Mouse (Mus musculus) kidney, adult 11 months (tissue): Measurements from ENCODE around the gene Mast4.

ENCODE experiments used
- DNase-seq: peaks from one replicate; pipeline ENCODE4 v3.0.0; 2022

The Mast4 gene

GRCm38 (mm10) chr13:102958273-102959270, 375.7 kb downstream of the Mast4 start:
- DNase-seq: no peak

GRCm38 (mm10) chr13:102957508-102958272, 376.6 kb downstream of the Mast4 start:
- no peak for DNase-seq

GRCm38 (mm10) chr13:102955506-102955905, 378.8 kb downstream of the Mast4 start:
- DNase-seq: no peak

- peak; percentile 8 for DNase-seq
Measured at GRCm38 (mm10) chr13:102949756-102950155, 384.5 kb downstream of the Mast4 start.

GRCm38 (mm10) chr13:102948966-102949365, 385.3 kb downstream of the Mast4 start:
- DNase-seq: no peak

- DNase-seq: no peak
Measured at GRCm38 (mm10) chr13:102947546-102947945, 386.8 kb downstream of the Mast4 start.

- no peak for DNase-seq
Measured at GRCm38 (mm10) chr13:102946024-102946821, 388.1 kb downstream of the Mast4 start.

- no peak for DNase-seq
Measured at GRCm38 (mm10) chr13:102945450-102945849, 388.8 kb downstream of the Mast4 start.

GRCm38 (mm10) chr13:102944516-102944915, 389.8 kb downstream of the Mast4 start:
- peak; percentile 21 for DNase-seq

GRCm38 (mm10) chr13:102942557-102942956, 391.7 kb downstream of the Mast4 start:
- DNase-seq: no peak

GRCm38 (mm10) chr13:102940476-102940875, 393.8 kb downstream of the Mast4 start:
- DNase-seq: no peak

GRCm38 (mm10) chr13:102936233-102936632, 398.1 kb downstream of the Mast4 start:
- DNase-seq: no peak

GRCm38 (mm10) chr13:102935788-102936187, 398.5 kb downstream of the Mast4 start:
- DNase-seq: no peak

GRCm38 (mm10) chr13:102933702-102934101, 400.6 kb downstream of the Mast4 start:
- no peak for DNase-seq

- no peak for DNase-seq
Measured at GRCm38 (mm10) chr13:102932434-102932833, 401.9 kb downstream of the Mast4 start.

GRCm38 (mm10) chr13:102931951-102932350, 402.3 kb downstream of the Mast4 start:
- DNase-seq: no peak

GRCm38 (mm10) chr13:102925844-102926598, 408.3 kb downstream of the Mast4 start:
- peak; percentile 50 for DNase-seq

- no peak for DNase-seq
Measured at GRCm38 (mm10) chr13:102919741-102920140, 414.6 kb downstream of the Mast4 start.

- no peak for DNase-seq
Measured at GRCm38 (mm10) chr13:102918616-102919015, 415.7 kb downstream of the Mast4 start.

- no peak for DNase-seq
Measured at GRCm38 (mm10) chr13:102915341-102915740, 419.0 kb downstream of the Mast4 start.

- no peak for DNase-seq
Measured at GRCm38 (mm10) chr13:102914800-102915199, 419.5 kb downstream of the Mast4 start.

GRCm38 (mm10) chr13:102913919-102914318, 420.4 kb downstream of the Mast4 start:
- DNase-seq: no peak
